Mouse (Mus musculus): ENCODE results near the gene Apoc2. TPM values are rescaled to one million over a fixed set of nuclear protein-coding genes. Genes with fewer than 3 reads are reported as not detected.

Gene Apoc2
- under 1 TPM in 1 of 2 experiments, not detected in 1; 0.52 TPM for total RNA-seq (2021)

GRCm38 (mm10) chr7:19677872-19678271 is at the start of gene Apoc2:
Gene Apoc2 (minus strand): TSS chr7:19677941.
- no peak for DNase-seq

- no peak for DNase-seq
Observed at GRCm38 (mm10) chr7:19726541-19726940, 48.8 kb upstream of the Apoc2 start.

- DNase-seq: no peak
Observed at GRCm38 (mm10) chr7:19724167-19724566, 46.4 kb upstream of the Apoc2 start.

- DNase-seq: peak; percentile 73
Observed at GRCm38 (mm10) chr7:19722754-19723195, 45.0 kb upstream of the Apoc2 start.

- DNase-seq: no peak
Observed at GRCm38 (mm10) chr7:19719200-19719599, 41.5 kb upstream of the Apoc2 start.

GRCm38 (mm10) chr7:19718297-19718952 is 40.7 kb upstream of the Apoc2 start:
- no peak for DNase-seq

GRCm38 (mm10) chr7:19717346-19717745 is 39.6 kb upstream of the Apoc2 start:
- DNase-seq: no peak

- no peak for DNase-seq
Observed at GRCm38 (mm10) chr7:19716822-19717221, 39.1 kb upstream of the Apoc2 start.

- DNase-seq: no peak
Observed at GRCm38 (mm10) chr7:19716055-19716682, 38.4 kb upstream of the Apoc2 start.

- DNase-seq: peak; percentile 99
Observed at GRCm38 (mm10) chr7:19715239-19716054, 37.7 kb upstream of the Apoc2 start, which contains the start of gene Tomm40. Gene Tomm40 (minus strand): TSS chr7:19715438.

- DNase-seq: no peak
Observed at GRCm38 (mm10) chr7:19714836-19715235, 37.1 kb upstream of the Apoc2 start.

GRCm38 (mm10) chr7:19713598-19713997 is 35.9 kb upstream of the Apoc2 start:
- DNase-seq: no peak

GRCm38 (mm10) chr7:19713196-19713595 is 35.5 kb upstream of the Apoc2 start:
- no peak for DNase-seq

- no peak for DNase-seq
Observed at GRCm38 (mm10) chr7:19712414-19712813, 34.7 kb upstream of the Apoc2 start.

GRCm38 (mm10) chr7:19710650-19711049 is 32.9 kb upstream of the Apoc2 start:
- DNase-seq: no peak

- no peak for DNase-seq
Observed at GRCm38 (mm10) chr7:19705271-19705670, 27.5 kb upstream of the Apoc2 start.

- DNase-seq: no peak
Observed at GRCm38 (mm10) chr7:19704475-19704874, 26.7 kb upstream of the Apoc2 start.

GRCm38 (mm10) chr7:19702859-19703555 is 25.3 kb upstream of the Apoc2 start:
- no peak for DNase-seq

- peak; percentile 86 for DNase-seq
Observed at GRCm38 (mm10) chr7:19701069-19701761, 23.5 kb upstream of the Apoc2 start.

GRCm38 (mm10) chr7:19700299-19701068 is 22.7 kb upstream of the Apoc2 start:
- DNase-seq: no peak

GRCm38 (mm10) chr7:19699827-19700148 is 22.0 kb upstream of the Apoc2 start:
- DNase-seq: no peak

Data from heart, postnatal 4 days (tissue).